Mouse (Mus musculus) testis, adult 2 months (tissue): Measurements from ENCODE around the gene Hagh.

Experiments
- CTCF ChIP-seq: fragments of 200-500 bp; IDR thresholded peaks from 2 replicates; pipeline ENCODE4 v1.5.1; 2012; ENCODE audit warnings: low read depth, mild to moderate bottlenecking, inconsistent platforms, low read length, moderate library complexity; ENCODE audit not compliant: control insufficient read depth, insufficient read depth, insufficient replicate concordance
- POLR2A ChIP-seq: fragments of 200-500 bp; IDR thresholded peaks from 2 replicates; pipeline ENCODE4 v1.6.1; 2012; ENCODE audit warnings: low read depth, mild to moderate bottlenecking, inconsistent platforms, low read length, moderate library complexity; ENCODE audit not compliant: control insufficient read depth

DNA sequence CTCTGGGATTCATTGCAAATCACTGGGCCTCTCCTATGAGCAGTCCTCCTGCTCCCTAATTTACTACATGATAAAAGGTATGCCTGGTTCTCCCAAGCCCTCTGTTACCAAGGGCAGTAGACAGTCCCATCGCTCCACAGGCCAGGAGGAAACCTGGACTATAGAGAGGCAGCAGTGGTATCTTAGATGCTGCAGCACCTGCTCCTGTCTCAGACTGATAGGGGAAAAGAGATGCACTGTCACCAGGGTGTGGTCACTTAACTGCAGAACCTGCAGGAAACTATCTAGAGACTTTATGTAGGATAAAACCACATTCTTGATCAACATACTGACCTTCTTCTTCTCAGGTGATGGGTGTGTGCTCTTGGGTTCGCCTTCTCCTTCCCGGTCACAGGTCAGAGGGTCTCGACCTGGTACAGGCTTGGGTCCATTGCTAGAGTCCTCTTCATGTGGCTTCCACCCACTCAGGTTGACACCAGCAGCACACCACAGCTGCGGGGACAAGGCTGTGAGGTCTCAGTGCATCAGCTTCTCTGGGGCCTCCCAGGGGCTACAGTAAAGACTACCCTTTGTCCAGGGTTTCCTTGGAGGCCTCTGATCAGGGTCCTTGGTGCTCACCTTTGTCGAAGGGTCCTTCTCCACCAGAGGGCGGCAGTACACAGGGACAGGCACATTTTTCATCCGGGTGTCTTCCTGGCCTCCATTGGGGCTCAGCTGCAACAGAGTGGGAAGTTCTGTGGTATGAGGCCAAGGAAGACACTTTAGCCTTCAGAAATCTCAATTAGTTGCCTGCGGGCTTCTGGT lies 62.9 kb downstream of the Hagh start:
- TF ChIP-seq POLR2A (no peak), CTCF (no peak)
